Mouse (Mus musculus): ENCODE measurements around the gene Iqschfp. TPM values are rescaled to one million over a fixed set of nuclear protein-coding genes. Genes with fewer than 3 reads are reported as not detected.

Gene Iqschfp
- total RNA-seq, 2 experiments from 2014 or later, result not detected

GRCm38 (mm10) chr3:68513340-68514119 lies 621.5 kb downstream of the Iqschfp start:
- intact Hi-C loops (cut with DNase I), result no loop called here
- DNase-seq, result no peak

DNA sequence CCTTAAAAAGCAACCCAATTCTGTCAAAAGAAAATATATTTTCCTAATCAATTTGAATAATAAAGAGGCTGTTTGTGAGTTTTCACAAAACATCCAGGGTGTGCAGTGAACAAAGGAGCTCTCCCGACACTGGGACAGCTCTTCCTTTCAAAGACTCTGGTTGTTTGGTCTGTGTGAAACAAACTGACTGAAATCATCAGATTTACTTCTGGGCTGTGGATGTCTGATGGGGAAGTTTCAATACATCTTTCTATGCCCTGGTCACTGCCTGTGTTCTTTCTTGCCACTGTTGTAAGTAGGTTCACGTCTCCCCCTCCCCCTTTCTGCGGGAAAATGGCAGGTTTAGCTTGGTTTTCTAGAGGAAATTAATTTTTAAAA lies 622.1 kb downstream of the Iqschfp start:
- intact Hi-C loops (cut with DNase I), result no loop called here
- no peak for DNase-seq

- no peak for DNase-seq
- intact Hi-C loops (cut with DNase I), result no loop called here
Measured at GRCm38 (mm10) chr3:68514717-68515116, 622.7 kb downstream of the Iqschfp start.

DNA sequence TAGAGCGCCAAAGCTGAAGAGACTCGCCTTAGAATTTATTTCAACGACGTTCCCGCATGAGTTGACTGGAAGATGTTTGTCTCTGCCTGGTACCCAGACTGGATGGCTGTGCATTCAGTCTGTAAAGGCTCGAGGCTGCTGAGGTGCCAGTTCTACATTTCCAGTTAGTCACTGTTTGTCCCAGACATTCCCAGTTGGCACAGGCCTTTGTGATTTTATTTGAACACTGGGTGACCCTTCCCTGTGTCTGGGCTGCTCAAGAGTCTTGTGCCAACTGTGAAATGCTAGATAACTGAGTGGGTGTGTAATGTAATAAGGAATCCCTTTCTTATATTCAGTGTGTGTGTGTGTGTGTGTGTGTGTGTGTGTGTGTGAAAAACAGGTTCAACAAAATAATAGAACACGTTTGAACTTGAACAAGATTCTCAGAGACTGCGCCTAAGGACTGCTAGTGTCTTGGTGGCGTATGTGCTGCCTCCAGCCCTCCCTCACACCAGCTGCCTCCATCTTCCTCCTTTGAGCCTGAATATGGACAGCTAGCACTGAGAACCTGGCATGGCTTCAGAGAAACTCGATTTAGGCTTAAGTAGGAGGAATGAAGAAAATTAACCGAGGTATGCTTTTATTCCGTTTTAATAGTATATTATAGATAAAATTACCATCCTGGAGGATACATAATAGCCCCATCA lies 624.5 kb downstream of the Iqschfp start:
- intact Hi-C loops (cut with DNase I), result loop anchor here (1.0 kb wide), 1 partner anchor 10 kb away; no protein-coding TSS in a partner anchor

DNA sequence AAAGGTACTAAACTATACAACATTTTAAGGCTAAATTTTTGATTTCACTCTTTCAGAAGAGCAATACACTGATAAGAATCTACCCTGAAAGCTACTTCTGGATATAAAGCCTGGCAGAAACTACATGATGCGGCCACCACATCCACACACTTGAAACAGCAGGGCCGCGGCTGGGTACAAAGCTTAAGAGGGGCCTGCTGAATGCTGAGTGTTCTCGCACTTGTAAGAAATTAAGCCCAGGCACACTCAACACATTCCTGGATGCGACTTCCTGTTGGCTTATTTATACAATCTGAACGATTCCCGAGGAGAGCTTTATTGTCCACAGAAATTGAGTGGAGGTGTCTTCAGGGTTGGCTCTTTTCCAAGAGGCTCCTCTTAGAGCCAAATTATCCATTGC lies 625.2 kb downstream of the Iqschfp start:
- no peak for DNase-seq
- intact Hi-C loops (cut with DNase I), result loop anchor here (1.0 kb wide), 1 partner anchor 9 kb away; no protein-coding TSS in a partner anchor

More for the DNA sequence above, 624.5 kb downstream of the Iqschfp start:
- DNase-seq, result no peak

- intact Hi-C loops (cut with DNase I), result no loop called here
Measured at GRCm38 (mm10) chr3:68518041-68518440, 626.0 kb downstream of the Iqschfp start.

DNA sequence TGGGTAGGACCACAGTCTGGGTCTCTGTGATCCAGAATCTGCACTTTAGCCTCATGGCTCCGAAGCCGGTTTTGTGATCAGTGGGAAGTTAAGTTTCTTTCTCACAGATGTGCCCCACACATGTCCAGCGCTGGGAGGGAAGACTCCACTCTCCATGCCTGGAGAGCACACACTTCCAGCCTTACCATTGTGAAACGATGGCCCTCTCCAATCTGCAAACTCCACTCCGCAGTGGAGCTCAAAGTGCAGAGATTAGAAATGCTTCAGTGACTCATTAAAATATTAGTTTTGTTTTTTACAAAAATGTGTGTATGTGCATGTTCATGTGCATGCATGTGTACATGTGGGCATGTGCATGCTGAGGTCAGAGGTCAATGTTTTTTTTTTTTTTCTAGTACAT lies 626.6 kb downstream of the Iqschfp start:
- no peak for DNase-seq
- intact Hi-C loops (cut with DNase I), result no loop called here

More at GRCm38 (mm10) chr3:68518041-68518440, 626.0 kb downstream of the Iqschfp start:
- DNase-seq, result no peak

DNA sequence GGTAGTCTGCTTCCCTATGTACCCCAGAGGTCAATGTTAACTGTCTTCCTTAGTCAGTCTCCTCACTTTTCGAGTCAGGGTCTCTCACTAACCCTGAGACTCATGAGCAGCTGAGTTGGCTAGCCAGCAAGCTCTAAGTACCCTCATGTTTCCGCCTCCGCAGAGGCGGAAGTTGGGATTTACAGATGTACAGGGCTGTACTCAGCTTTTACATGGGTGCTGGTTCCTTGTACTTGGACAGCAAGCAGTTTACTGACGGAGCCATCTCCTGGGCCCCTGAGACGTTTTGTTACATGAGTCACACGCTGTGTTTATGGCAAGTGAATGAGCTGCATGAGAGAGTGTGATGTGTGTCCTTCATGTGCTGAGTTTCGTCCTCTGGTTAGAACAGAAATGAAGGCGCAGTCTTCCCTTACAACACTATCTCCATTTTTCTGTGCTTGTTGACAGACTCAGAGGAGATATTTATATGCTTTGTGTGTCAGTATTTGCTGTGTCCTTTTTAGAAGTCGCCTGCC lies 633.4 kb downstream of the Iqschfp start:
- DNase-seq, result no peak
- intact Hi-C loops (cut with DNase I), result no loop called here

GRCm38 (mm10) chr3:68526416-68526815 lies 634.4 kb downstream of the Iqschfp start:
- DNase-seq, result no peak
- intact Hi-C loops (cut with DNase I), result loop anchor here (1.0 kb wide), 1 partner anchor 9 kb away; no protein-coding TSS in a partner anchor

DNA sequence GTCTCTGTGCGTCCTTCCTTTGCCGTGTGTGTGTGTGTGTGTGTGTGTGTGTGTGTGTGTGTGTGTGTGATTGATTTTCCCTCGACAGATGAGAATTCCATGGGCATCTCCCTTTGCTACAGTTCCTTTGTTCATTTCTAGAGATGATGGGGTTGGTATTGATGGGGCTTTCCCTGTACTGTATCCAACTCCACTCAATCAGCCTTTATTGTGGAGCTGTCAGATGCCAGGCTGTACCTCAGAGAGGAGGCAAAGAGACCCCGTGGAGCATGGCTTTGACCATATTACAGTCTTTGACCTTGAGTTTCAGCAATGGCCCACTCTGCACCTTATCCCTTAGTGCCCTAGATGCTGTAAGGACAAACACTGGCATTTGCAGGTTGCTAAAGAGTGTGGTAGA lies 635.1 kb downstream of the Iqschfp start:
- intact Hi-C loops (cut with DNase I), result no loop called here
- no peak for DNase-seq

DNA sequence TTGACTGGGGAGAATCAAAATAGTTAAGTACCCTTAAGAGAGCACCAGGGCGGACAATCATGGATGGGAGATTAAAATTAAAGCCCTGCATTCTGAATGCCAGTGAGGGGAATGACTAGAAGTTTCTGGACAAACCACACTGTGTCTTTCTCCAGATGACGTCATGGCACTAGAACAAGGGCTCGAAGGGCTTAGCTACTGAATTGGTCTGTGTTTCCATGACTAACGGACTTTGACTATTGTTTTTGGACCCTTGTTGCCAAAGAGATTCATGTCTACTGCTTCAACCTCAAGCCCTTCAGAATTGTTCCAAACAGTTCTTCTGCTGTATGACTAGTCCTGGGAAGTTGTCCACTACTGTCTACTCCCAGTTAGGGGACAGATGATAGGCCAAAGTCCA lies 639.9 kb downstream of the Iqschfp start:
- DNase-seq, result no peak
- intact Hi-C loops (cut with DNase I), result no loop called here

GRCm38 (mm10) chr3:68534571-68535051 lies 642.6 kb downstream of the Iqschfp start:
- intact Hi-C loops (cut with DNase I), result no loop called here
- no peak for DNase-seq

DNA sequence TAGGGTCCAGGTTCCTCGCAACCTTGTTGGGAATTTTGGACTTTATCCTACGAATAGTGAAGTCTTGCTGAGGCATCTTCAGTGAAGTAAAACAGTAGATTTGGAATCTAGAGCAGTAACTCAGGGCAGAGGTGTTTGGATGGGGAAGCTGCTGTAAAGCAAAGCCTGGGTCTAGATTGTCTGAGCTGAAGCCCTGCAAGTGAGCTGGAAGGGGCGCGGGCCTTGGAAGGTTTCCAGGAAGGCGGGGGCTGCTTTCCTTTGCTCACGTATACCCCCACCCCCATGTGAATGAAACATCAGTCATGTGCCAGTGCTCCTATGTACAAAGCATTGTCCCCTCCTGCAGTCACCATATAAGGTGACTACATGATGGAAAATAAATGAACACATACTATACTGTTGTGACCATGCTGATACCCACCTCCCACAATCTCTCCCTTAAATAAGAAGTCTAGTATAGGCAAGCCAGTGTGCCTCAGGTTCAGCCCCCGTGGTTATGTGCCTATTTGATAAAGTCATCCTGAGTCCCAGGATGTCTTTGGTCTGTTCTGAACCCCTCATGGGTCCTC lies 643.2 kb downstream of the Iqschfp start:
- intact Hi-C loops (cut with DNase I), result no loop called here

DNA sequence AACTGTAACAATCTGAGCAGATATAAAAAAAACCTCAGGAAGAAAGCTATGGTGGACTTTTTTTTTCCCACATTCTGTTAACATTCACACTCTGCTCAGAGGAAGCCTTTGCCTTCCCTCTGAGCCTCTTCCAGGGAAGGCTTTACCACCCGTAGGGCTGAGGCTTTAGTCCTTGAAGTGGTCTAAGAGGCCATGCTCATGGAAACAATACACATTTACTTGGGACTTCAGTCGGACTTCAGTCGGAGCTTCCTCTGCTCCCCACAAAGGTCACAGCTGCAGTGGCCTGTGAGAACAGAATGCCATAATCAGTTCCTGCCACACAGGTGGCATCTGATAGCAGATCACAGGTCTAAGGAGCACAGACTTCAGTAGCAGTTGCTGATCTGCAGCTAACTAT lies 644.0 kb downstream of the Iqschfp start:
- intact Hi-C loops (cut with DNase I), result no loop called here
- DNase-seq, result no peak

More for the DNA sequence above, 643.2 kb downstream of the Iqschfp start:
- DNase-seq, result no peak

DNA sequence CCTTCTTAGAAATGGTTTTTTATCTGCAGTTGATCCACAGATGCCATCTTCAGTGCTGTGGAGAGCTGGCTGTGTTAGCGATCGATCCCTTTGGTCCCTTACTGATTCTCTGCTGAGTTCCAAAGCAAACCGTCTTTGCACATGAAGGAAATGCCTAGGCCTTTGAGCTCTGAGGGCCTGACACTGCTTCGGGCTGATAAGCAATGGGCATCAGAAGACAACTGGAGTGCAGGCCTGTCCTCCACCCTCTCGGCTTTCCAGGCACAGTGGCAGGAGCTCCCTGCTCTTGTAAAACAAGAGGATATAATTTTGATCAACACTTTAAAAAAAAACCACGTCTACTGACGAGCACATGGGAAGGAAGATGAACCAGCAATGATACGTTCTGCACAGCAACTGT lies 649.7 kb downstream of the Iqschfp start:
- no peak for DNase-seq
- intact Hi-C loops (cut with DNase I), result loop anchor here (2.0 kb wide), 2 partner anchors 31 to 47 kb away; no protein-coding TSS in a partner anchor

GRCm38 (mm10) chr3:68542944-68543501 lies 651.0 kb downstream of the Iqschfp start:
- intact Hi-C loops (cut with DNase I), result loop anchor here (1.0 to 2.0 kb wide), 4 partner anchors 32 to 487 kb away; no protein-coding TSS in a partner anchor
- DNase-seq, result peak; percentile 59 to 67

- intact Hi-C loops (cut with DNase I), result no loop called here
- DNase-seq, result no peak
Measured at GRCm38 (mm10) chr3:68544811-68545210, 652.8 kb downstream of the Iqschfp start.

DNA sequence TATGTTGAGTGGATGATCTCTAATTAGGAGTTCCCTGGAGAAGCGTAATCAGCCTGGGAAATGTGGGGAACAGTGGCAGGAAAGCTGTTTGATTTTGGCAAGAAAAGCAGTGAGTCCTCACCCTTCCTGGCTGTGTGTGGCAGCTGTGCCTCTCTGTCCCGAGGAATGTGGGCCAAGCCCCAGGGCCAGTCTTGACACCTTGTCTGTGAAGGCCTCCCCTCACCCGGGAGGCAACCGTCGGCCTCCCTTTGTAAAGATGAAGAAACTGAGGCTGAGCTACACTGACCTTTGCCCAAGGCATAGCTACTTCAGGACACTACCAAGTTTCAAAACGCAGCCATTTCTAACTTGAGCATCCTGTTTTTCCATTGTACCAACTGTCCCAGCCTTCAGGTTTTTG lies 653.9 kb downstream of the Iqschfp start:
- intact Hi-C loops (cut with DNase I), result no loop called here
- DNase-seq, result no peak

GRCm38 (mm10) chr3:68555087-68555662 lies 663.1 kb downstream of the Iqschfp start:
- intact Hi-C loops (cut with DNase I), result no loop called here
- no peak for DNase-seq

GRCm38 (mm10) chr3:68556891-68557290 lies 664.9 kb downstream of the Iqschfp start:
- DNase-seq, result no peak
- intact Hi-C loops (cut with DNase I), result no loop called here
